Mouse (Mus musculus) heart, postnatal 0 days (tissue): ENCODE measurements around the gene Mob1b. TPM values are rescaled to one million over a fixed set of nuclear protein-coding genes. Genes with fewer than 3 reads are reported as not detected.

Experiments used
- ATAC-seq: fragments of 200-750 bp; cut with Nextera tagmentation; 2 replicates; pipeline ENCODE4 v1.8.0; 2017; ENCODE audit warnings: low read depth, moderate number of reproducible peaks, moderate library complexity; ENCODE audit not compliant: insufficient read depth
- DNase-seq: peaks from one replicate; pipeline ENCODE4 v3.0.0-alpha.2; 2016; ENCODE audit warnings: low spot score
- H3K27ac ChIP-seq: fragments of 300-500 bp; sonication (generic); 2 replicates; pipeline ENCODE4 v1.5.1; 2014; ENCODE audit warnings: low read depth, mild to moderate bottlenecking
- H3K27me3 ChIP-seq: fragments of 300-500 bp; sonication (generic); 2 replicates; pipeline ENCODE4 v1.6.1; 2014; ENCODE audit warnings: low read length, mixed read lengths; ENCODE audit not compliant: control insufficient read depth, insufficient read depth
- H3K36me3 ChIP-seq: fragments of 300-500 bp; sonication (generic); replicated peaks from 2 replicates; pipeline ENCODE4 v1.6.1; 2014; ENCODE audit warnings: low read length, mixed read lengths; ENCODE audit not compliant: control insufficient read depth, insufficient read depth
- H3K4me1 ChIP-seq: fragments of 300-500 bp; sonication (generic); 2 replicates; pipeline ENCODE4 v1.6.1; 2014; ENCODE audit warnings: antibody characterized with exemption; ENCODE audit not compliant: control insufficient read depth, insufficient read depth
- H3K4me2 ChIP-seq: fragments of 300-500 bp; sonication (generic); 2 replicates; pipeline ENCODE4 v1.6.1; 2014; ENCODE audit warnings: low read depth, mild to moderate bottlenecking, low read length, moderate library complexity
- H3K4me3 ChIP-seq: fragments of 300-500 bp; sonication (generic); 2 replicates; pipeline ENCODE4 v1.5.1; 2014; ENCODE audit warnings: low read depth, low read length
- H3K9ac ChIP-seq: fragments of 300-500 bp; sonication (generic); replicated peaks from 2 replicates; pipeline ENCODE4 v1.6.1; 2014; ENCODE audit warnings: low read depth, low read length, mixed read lengths
- H3K9me3 ChIP-seq: fragments of 300-500 bp; sonication (generic); replicated peaks from 2 replicates; pipeline ENCODE4 v1.6.1; 2016; ENCODE audit warnings: low read length; ENCODE audit not compliant: control insufficient read depth
- CTCF ChIP-seq: IDR thresholded peaks from 2 replicates; pipeline ENCODE4 v1.5.1; 2016; ENCODE audit warnings: antibody characterized with exemption, control low read depth, low read depth
- EP300 ChIP-seq: IDR thresholded peaks from 2 replicates; pipeline ENCODE4 v1.6.1; 2016; ENCODE audit warnings: antibody characterized with exemption, low read depth
- WGBS: fragments of 180-500 bp; shearing (Covaris S2); extraction: QIAGEN DNeasy Blood & Tissue Kit; methylation state at CpG from one replicate; pipeline ENCODE4 v1.1.7; 2014; 5-methylcytosine and 5-hydroxymethylcytosine counted together
- polyA plus RNA-seq: library from polyadenylated mRNA; unstranded; fragments of >200 nt; fragmentation: Nextera tagmentation; extraction: Ambion mirVana; gene quantifications from 2 replicates; pipeline ENCODE4 v1.2.1, GENCODE M21; 2015
- total RNA-seq: library from RNA; depleted of rRNA; stranded (reverse); fragments of >200 nt; gene quantifications from 2 replicates; pipeline ENCODE4 v1.2.3, GENCODE M21; 2014; ENCODE audit warnings: low replicate concordance

Gene Mob1b
- total and polyA plus RNA-seq, 2 experiments from 2014 or later = 17.2 to 19.7 TPM

DNA sequence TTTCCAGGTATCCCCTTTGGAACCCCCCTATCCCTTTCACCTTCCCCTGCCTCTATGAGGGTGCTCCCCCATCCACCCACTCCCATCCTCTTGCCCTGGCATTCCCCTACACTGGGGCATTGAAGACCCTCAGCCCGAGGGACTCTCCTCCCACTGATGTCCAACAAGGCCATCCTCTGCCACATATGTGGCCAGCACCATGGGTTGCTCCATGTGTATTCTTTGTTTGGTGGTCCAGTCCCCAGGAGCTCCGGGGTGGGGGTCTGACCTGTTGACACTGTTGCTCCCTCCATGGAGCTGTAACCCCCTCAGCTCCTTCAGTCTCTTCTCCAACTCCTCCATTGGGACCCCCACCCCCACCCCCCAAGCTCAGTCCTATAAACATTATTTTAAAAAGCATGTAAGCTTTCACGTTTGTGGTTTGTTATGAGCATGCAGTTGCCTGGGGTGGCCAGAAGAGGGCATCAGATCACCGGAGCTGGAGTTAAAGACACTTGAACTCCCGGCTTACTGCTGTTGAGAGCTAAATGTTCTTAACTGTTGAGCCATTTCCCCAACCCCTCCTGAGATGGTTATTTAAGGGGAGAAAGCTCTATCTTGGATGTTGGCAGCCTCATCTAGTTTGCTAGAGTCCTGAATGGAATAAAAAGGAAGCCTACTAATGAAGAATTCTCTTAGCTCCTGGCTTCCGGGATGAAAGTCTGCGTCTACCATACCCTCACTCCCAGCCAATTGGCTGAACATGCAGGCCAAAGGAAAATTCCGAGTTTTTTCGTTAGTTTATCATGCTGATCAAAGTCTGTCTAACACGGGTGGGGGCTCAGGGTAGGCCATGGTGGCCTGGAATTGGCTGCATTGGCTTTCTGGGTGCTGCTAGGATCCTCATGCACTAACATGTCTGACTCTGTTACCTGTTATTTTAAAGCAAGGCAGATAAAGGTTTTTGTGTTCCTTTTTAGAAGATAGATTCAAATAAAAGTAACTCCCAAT is 70.9 kb downstream of the Mob1b start:
- H3K27me3 ChIP-seq = no peaks in the 10 kb centered on the region
- H3K4me1 ChIP-seq = no peaks in the 10 kb centered on the region
- H3K9ac ChIP-seq = no peak overlapping the region
- WGBS = 31% methylated on average over 10 of the region's 10 CpGs
- H3K36me3 ChIP-seq = no peaks in the 10 kb centered on the region
- no peak overlapping the region for H3K27ac ChIP-seq
- H3K9me3 ChIP-seq = no peaks in the 10 kb centered on the region
- ATAC-seq (no peak), DNase-seq (peak; percentile 53)
- TF ChIP-seq CTCF = peak; percentile 77
- no peak for TF ChIP-seq EP300
- no peak overlapping the region for H3K4me3 ChIP-seq
- H3K4me2 ChIP-seq = no peak overlapping the region

DNA sequence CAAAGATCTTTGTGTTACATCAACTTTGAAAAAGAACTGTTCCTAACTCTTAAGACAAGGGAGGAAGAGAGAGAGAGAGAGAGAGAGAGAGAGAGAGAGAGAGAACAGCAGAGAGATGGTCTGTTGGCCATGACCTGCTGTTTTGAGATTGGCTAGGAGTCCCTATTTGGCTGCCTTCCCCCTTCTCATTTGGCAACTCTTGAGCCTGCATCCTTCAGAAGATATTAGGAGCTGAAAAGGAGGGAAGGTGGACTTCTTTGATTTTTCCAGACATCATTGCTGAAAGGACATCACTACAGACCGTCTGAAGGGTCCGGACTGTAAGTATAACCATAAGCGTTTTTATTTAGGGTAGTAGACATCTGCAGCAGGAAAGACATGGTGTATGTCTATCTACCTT is 73.0 kb downstream of the Mob1b start:
- DNase-seq (no peak), ATAC-seq (no peak)
- Histone ChIP-seq H3K9ac (no peak overlapping the region), H3K4me1 (no peaks in the 10 kb centered on the region), H3K9me3 (no peaks in the 10 kb centered on the region), H3K4me2 (no peak overlapping the region), H3K36me3 (no peaks in the 10 kb centered on the region), H3K4me3 (no peak overlapping the region), H3K27ac (no peak overlapping the region), H3K27me3 (no peaks in the 10 kb centered on the region)
- TF ChIP-seq CTCF = no peak
- no peak for TF ChIP-seq EP300
- WGBS = 82% methylated on average over 3 of the region's 3 CpGs

DNA sequence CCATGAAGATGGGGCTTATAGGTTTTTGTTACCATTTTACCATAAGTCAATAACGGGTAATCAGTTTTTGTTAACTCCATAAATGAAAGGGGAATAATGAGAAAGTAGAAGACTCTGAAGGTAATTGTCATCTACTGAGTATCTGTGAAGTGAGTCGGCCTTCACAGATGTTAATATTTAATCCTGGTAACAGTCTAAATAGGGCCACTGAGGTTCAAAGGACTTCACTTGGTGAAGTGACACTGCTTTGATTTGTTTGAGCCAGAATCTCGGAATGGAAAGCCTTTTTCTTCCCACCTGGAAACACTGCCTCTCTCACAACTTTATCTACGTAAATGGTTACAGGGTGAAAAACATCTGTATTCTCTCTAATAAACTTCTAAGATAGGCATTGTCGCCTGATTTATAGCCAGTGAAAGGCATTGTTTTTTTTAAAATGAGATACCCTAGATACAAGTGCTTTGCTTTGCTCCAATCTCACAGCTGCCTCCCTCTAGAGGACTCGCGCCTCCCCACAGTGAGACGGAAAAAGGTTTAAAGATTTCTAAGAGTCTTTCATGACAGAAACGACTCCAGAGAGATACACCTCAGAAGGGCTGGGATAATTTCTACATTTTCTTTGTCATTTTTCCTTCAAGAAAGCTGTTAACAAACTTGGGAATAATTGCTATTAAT is 75.4 kb downstream of the Mob1b start:
- Histone ChIP-seq H3K27ac (no peak overlapping the region), H3K9me3 (no peaks in the 10 kb centered on the region), H3K4me2 (no peak overlapping the region), H3K36me3 (no peaks in the 10 kb centered on the region), H3K4me3 (no peak overlapping the region), H3K27me3 (no peaks in the 10 kb centered on the region), H3K4me1 (no peaks in the 10 kb centered on the region), H3K9ac (no peak overlapping the region)
- DNase-seq (no peak), ATAC-seq (no peak)
- WGBS = 51% methylated on average over 9 of the region's 9 CpGs
- TF ChIP-seq CTCF = no peak
- no peak for TF ChIP-seq EP300

DNA sequence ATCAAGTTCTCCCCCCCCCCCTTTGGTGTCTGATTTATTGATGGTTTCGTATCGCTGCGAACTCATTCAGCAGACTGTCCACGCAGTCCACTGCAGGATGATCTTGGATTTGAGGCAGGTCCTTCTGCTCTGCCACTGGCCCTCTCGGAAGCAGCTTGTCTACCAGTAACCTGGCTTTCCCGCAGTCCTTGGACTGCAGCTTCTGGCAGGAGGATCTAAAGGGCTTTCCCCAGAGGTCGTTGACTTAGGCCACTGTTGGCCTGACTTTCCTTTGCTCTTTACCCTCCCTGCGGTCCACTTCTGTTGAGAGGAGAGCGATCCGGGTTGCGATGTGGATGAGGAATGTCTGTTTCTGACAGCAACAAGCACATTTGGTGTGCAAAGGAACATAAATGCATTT is 75.9 kb downstream of the Mob1b start:
- no peak overlapping the region for H3K9ac ChIP-seq
- H3K4me2 ChIP-seq = no peak overlapping the region

DNA sequence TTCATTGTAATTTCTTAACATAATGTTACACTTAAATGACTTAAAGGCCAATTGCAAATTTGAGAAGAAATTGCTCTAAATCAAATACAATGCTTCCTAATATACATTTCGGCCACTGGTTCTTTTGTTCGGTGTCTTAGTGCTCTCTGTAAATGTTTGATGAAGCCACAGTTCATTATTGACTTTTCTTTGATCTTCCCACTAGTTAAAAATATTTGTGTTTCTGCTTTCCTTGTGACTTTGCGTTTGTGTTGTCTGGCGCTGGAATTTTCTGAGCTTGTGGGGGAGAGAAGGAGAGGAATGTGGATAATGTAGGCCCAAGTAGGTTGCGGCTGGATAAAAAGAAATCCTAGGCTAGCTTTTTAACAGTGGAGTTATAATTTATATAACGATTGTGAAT is 76.5 kb downstream of the Mob1b start:
- WGBS = 79% methylated on average over 6 of the region's 6 CpGs
- H3K9me3 ChIP-seq = no peaks in the 10 kb centered on the region
- H3K27me3 ChIP-seq = no peaks in the 10 kb centered on the region
- ATAC-seq = no peak
- no peak overlapping the region for H3K4me3 ChIP-seq
- TF ChIP-seq EP300 = no peak
- TF ChIP-seq CTCF = no peak
- H3K36me3 ChIP-seq = no peaks in the 10 kb centered on the region
- no peak overlapping the region for H3K9ac ChIP-seq
- H3K4me1 ChIP-seq = no peaks in the 10 kb centered on the region
- DNase-seq = no peak
- no peak overlapping the region for H3K27ac ChIP-seq
- no peak overlapping the region for H3K4me2 ChIP-seq

More for the DNA sequence above, 75.9 kb downstream of the Mob1b start:
- H3K4me1 ChIP-seq = no peaks in the 10 kb centered on the region
- H3K4me3 ChIP-seq = no peak overlapping the region
- H3K27ac ChIP-seq = no peak overlapping the region
- 61% methylated on average over 11 of the region's 11 CpGs for WGBS
- ATAC-seq (no peak), DNase-seq (no peak)
- TF ChIP-seq EP300 (no peak), CTCF (no peak)
- no peaks in the 10 kb centered on the region for H3K9me3 ChIP-seq
- H3K27me3 ChIP-seq = no peaks in the 10 kb centered on the region
- no peaks in the 10 kb centered on the region for H3K36me3 ChIP-seq
